Mouse (Mus musculus) midbrain, embryonic 15.5 days (tissue): ENCODE results near the gene Ppcs. TPM values are rescaled to one million over a fixed set of nuclear protein-coding genes. Genes with fewer than 3 reads are reported as not detected.
A peak's percentile ranks its signal among the peaks of the same experiment; 100 is the strongest.

Source experiments
- ATAC-seq: fragments of 200-750 bp; cut with Nextera tagmentation; replicated peaks from 2 replicates; pipeline ENCODE4 v1.8.0; 2017; ENCODE audit warnings: moderate TSS enrichment
- H3K27ac ChIP-seq: fragments of 300-500 bp; sonication (generic); 2 replicates; pipeline ENCODE4 v1.5.1; 2015; ENCODE audit warnings: mild to moderate bottlenecking, inconsistent platforms
- H3K27me3 ChIP-seq: fragments of 300-500 bp; sonication (generic); replicated peaks from 2 replicates; pipeline ENCODE4 v1.6.1; 2015; ENCODE audit warnings: inconsistent platforms
- H3K36me3 ChIP-seq: fragments of 300-500 bp; sonication (generic); replicated peaks from 2 replicates; pipeline ENCODE4 v1.6.1; 2015; ENCODE audit warnings: inconsistent platforms
- H3K4me1 ChIP-seq: fragments of 300-500 bp; sonication (generic); 2 replicates; pipeline ENCODE4 v1.6.1; 2015; ENCODE audit warnings: inconsistent platforms
- H3K4me2 ChIP-seq: fragments of 300-500 bp; sonication (generic); 2 replicates; pipeline ENCODE4 v1.6.1; 2015; ENCODE audit warnings: inconsistent platforms, mild to moderate bottlenecking, moderate library complexity
- H3K4me3 ChIP-seq: fragments of 300-500 bp; sonication (generic); 2 replicates; pipeline ENCODE4 v1.5.1; 2015; ENCODE audit warnings: mild to moderate bottlenecking, inconsistent platforms
- H3K9ac ChIP-seq: fragments of 300-500 bp; sonication (generic); 2 replicates; pipeline ENCODE4 v1.6.1; 2015; ENCODE audit warnings: mild to moderate bottlenecking, inconsistent platforms
- H3K9me3 ChIP-seq: fragments of 300-500 bp; sonication (generic); 2 replicates; pipeline ENCODE4 v1.6.1; 2016; ENCODE audit warnings: inconsistent platforms
- WGBS: fragments of 180-500 bp; shearing (Covaris S2); methylation state at CpG from one replicate; pipeline ENCODE4 v1.1.7; 2015; ENCODE audit warnings: mixed read lengths; 5-methylcytosine and 5-hydroxymethylcytosine counted together
- polyA plus RNA-seq: library from polyadenylated mRNA; unstranded; fragments of >200 nt; fragmentation: Nextera tagmentation; extraction: Ambion mirVana; gene quantifications from 2 replicates; pipeline ENCODE4 v1.2.1, GENCODE M21; 2015

Ppcs gene
- polyA plus RNA-seq, 1 experiment from 2014 or later = 22.2 TPM

GRCm38 (mm10) chr4:119447786-119448185 lies 25.6 kb upstream of the Ppcs start:
- ATAC-seq = no peak

DNA sequence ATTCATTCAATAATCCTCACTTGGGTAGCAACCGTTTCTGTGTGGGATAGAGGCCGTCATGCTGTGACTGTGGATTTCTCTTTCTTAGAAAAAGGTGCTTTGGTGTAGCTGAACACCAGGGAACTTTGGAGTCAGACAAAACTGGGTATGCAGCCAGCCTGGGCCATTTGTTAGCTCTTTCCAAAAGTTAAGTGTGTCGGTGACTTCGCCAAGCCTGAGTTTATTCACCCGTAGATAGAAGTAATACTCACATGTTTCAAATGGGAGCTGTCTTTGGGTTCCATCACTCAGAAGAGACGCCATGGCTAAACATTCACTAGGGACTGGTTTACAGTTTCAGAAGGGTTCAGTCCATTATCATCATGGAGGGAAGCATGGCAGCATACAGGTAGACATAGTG lies 25.0 kb upstream of the Ppcs start:
- no peaks in the 10 kb centered on the region for H3K9me3 ChIP-seq
- no peaks in the 10 kb centered on the region for H3K27me3 ChIP-seq
- no peak overlapping the region for H3K4me2 ChIP-seq
- ATAC-seq = no peak
- no peaks in the 10 kb centered on the region for H3K36me3 ChIP-seq
- H3K27ac ChIP-seq = no peak overlapping the region
- no peak overlapping the region for H3K9ac ChIP-seq
- H3K4me3 ChIP-seq = no peak overlapping the region
- 90% methylated on average over 6 of the region's 6 CpGs for WGBS
- H3K4me1 ChIP-seq = no peaks in the 10 kb centered on the region

More at GRCm38 (mm10) chr4:119447786-119448185, 25.6 kb upstream of the Ppcs start:
- Histone ChIP-seq H3K27me3 (no peaks in the 10 kb centered on the region), H3K9ac (no peak overlapping the region), H3K4me1 (peaks cover 2% of the 10 kb centered on the region; the same call in 1 of the 2 replicates), H3K36me3 (no peaks in the 10 kb centered on the region), H3K4me3 (no peak overlapping the region), H3K27ac (no peak overlapping the region), H3K9me3 (no peaks in the 10 kb centered on the region), H3K4me2 (no peak overlapping the region)
- WGBS = 74% methylated on average over 3 of the region's 3 CpGs

DNA sequence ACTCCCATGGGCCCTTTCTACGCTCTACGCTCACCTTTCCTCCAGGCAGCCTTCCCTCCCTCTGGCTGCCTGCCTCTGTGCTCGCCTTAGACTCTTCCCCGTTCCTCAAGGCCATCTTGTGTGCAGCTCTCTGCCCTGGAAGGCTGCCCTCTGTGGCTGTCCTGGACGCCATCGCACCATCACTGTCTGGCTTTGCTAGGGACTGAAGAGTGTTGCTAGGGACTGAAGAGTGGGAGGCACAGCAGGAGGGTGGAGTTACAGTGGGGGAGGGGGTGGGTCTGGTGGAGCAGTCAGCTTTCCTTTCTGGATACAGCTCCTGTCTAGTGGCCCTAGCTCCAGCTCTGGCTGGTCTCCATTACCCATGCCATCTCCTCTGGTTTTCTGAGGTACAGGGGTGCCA lies 20.3 kb upstream of the Ppcs start:
- no peak overlapping the region for H3K4me3 ChIP-seq
- ATAC-seq = no peak
- H3K9me3 ChIP-seq = 0 out of 2 replicates have a peak, but pooled peaks cover 2% of the 10 kb centered on the region
- no peak overlapping the region for H3K9ac ChIP-seq
- no peaks in the 10 kb centered on the region for H3K27me3 ChIP-seq
- WGBS = 43% methylated on average over 6 of the region's 6 CpGs
- no peaks in the 10 kb centered on the region for H3K36me3 ChIP-seq
- no peak overlapping the region for H3K27ac ChIP-seq
- H3K4me2 ChIP-seq = no peak overlapping the region
- no peaks in the 10 kb centered on the region for H3K4me1 ChIP-seq

GRCm38 (mm10) chr4:119441836-119442235 lies 19.6 kb upstream of the Ppcs start:
- H3K4me3 ChIP-seq = no peak overlapping the region
- H3K36me3 ChIP-seq = no peaks in the 10 kb centered on the region
- no peak for ATAC-seq
- H3K4me1 ChIP-seq = no peaks in the 10 kb centered on the region
- no peak overlapping the region for H3K9ac ChIP-seq
- H3K4me2 ChIP-seq = no peak overlapping the region
- WGBS = 90% methylated on average over 4 of the region's 4 CpGs
- no peak overlapping the region for H3K27ac ChIP-seq
- H3K27me3 ChIP-seq = no peaks in the 10 kb centered on the region
- H3K9me3 ChIP-seq = 0 out of 2 replicates have a peak, but pooled peaks cover 2% of the 10 kb centered on the region

GRCm38 (mm10) chr4:119437936-119438335 lies 15.7 kb upstream of the Ppcs start:
- H3K27ac ChIP-seq = no peak overlapping the region
- ATAC-seq = no peak
- H3K4me3 ChIP-seq = no peak overlapping the region
- H3K36me3 ChIP-seq = no peaks in the 10 kb centered on the region
- H3K4me2 ChIP-seq = no peak overlapping the region
- H3K27me3 ChIP-seq = no peaks in the 10 kb centered on the region
- H3K4me1 ChIP-seq = no peaks in the 10 kb centered on the region
- 0 out of 2 replicates have a peak, but pooled peaks cover 7% of the 10 kb centered on the region for H3K9me3 ChIP-seq
- H3K9ac ChIP-seq = no peak overlapping the region
- 91% methylated on average over 2 of the region's 2 CpGs for WGBS

DNA sequence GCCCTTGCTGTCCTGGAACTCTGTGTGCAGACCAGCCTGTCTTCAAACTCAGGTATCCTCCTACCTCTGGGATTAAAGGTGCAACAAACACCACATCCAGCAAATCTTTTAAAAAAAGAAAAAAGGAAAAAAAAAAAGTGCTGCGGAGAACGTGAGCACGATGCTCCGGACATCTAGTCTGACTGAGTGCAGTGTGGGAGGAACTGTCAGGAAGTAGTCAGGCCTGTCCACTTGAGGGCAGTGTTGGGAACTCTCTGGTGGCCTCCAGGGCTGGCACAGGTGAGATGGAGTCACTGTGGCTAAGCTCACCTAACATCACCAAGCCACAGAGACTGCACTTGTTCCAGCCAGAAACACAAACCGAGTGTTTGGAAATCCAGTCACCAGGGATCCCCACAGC lies 8.5 kb upstream of the Ppcs start:
- H3K4me1 ChIP-seq = no peaks in the 10 kb centered on the region
- no peak for ATAC-seq
- 25% methylated on average over 5 of the region's 5 CpGs for WGBS

DNA sequence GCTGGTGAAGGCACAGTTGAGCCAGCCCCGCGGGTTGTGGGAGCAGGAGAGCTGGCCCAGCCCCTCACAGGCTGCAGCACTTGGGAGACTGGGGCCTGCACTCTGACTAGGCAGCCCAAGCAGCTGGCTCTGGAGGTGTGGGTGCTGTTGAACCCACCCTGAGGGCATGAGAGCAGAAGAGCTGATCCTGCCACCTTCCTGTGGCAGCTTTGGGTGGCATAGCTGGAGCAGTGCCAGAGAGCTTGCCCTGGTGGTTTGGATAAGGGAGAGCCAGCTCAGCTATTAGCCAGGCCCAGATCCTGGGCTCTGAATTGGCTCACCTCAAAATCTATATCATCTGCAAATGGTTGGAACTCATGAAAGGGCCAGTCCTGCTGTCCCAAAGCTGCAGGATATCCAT lies 5.5 kb upstream of the Ppcs start:
- Histone ChIP-seq H3K36me3 (no peaks in the 10 kb centered on the region), H3K9me3 (no peaks in the 10 kb centered on the region), H3K4me2 (no peak overlapping the region), H3K4me3 (no peak overlapping the region), H3K4me1 (peaks cover 8% of the 10 kb centered on the region; the same call in 1 of the 2 replicates), H3K27ac (no peak overlapping the region), H3K27me3 (no peaks in the 10 kb centered on the region; the same call in 1 of the 2 replicates), H3K9ac (no peak overlapping the region)
- 64% methylated on average over 2 of the region's 2 CpGs for whole genome bisulfite sequencing
- ATAC-seq = no peak

More for the DNA sequence above, 8.5 kb upstream of the Ppcs start:
- no peaks in the 10 kb centered on the region; the same call in 1 of the 2 replicates for H3K27me3 ChIP-seq
- no peak overlapping the region for H3K27ac ChIP-seq
- no peaks in the 10 kb centered on the region for H3K36me3 ChIP-seq
- H3K4me3 ChIP-seq = no peak overlapping the region
- H3K9ac ChIP-seq = no peak overlapping the region
- no peaks in the 10 kb centered on the region for H3K9me3 ChIP-seq
- no peak overlapping the region for H3K4me2 ChIP-seq

GRCm38 (mm10) chr4:119425601-119426000 lies 3.4 kb upstream of the Ppcs start:
- 63% methylated on average over 2 of the region's 2 CpGs for WGBS

GRCm38 (mm10) chr4:119425077-119425476 lies 2.9 kb upstream of the Ppcs start:
- 92% methylated on average over 2 of the region's 2 CpGs for WGBS

More at GRCm38 (mm10) chr4:119425601-119426000, 3.4 kb upstream of the Ppcs start:
- no peak for ATAC-seq
- Histone ChIP-seq H3K4me2 (no peak overlapping the region), H3K4me3 (no peak overlapping the region), H3K9ac (no peak overlapping the region), H3K36me3 (no peaks in the 10 kb centered on the region), H3K4me1 (peaks cover 19% of the 10 kb centered on the region), H3K27ac (no peak overlapping the region), H3K27me3 (no peaks in the 10 kb centered on the region; the same call in 1 of the 2 replicates), H3K9me3 (no peaks in the 10 kb centered on the region)

DNA sequence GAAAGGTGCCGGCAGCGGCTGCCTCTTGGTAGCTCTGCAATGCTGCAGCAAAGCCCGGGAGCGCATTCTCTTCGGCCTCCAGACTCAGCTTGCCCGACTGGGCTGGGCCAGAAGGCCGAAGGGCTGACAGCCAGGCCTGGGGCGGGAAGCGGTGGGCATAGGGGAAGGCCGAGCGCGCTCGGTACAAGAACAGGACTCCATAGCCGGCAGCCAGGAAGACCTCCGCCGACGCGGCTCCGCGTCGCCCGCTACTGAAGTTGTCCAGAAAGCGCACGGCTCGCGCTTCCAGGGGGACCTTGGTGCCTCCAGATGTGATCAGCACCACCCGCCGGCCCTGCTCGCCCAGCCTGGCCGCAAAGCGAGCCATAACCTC lies 313 bp downstream of the Ppcs start:
- peak overlapping the region; percentile 95 for H3K27ac ChIP-seq
- no peaks in the 10 kb centered on the region for H3K27me3 ChIP-seq
- H3K9me3 ChIP-seq = no peaks in the 10 kb centered on the region
- peak overlapping the region; percentile 96 for H3K4me2 ChIP-seq
- under 1% methylated on average over 29 of the region's 31 CpGs for WGBS
- peaks cover 19% of the 10 kb centered on the region for H3K4me1 ChIP-seq
- no peaks in the 10 kb centered on the region for H3K36me3 ChIP-seq
- H3K9ac ChIP-seq = peak overlapping the region; percentile 85
- ATAC-seq = peak; percentile 77
- H3K4me3 ChIP-seq = peak overlapping the region; percentile 79

More at GRCm38 (mm10) chr4:119425077-119425476, 2.9 kb upstream of the Ppcs start:
- H3K9ac ChIP-seq = no peak overlapping the region
- H3K4me3 ChIP-seq = no peak overlapping the region
- H3K9me3 ChIP-seq = no peaks in the 10 kb centered on the region
- H3K4me2 ChIP-seq = no peak overlapping the region
- H3K27me3 ChIP-seq = no peaks in the 10 kb centered on the region; the same call in 1 of the 2 replicates
- H3K36me3 ChIP-seq = no peaks in the 10 kb centered on the region
- H3K4me1 ChIP-seq = peaks cover 19% of the 10 kb centered on the region
- ATAC-seq = no peak
- H3K27ac ChIP-seq = no peak overlapping the region

- no peak for ATAC-seq
- peaks cover 19% of the 10 kb centered on the region for H3K4me1 ChIP-seq
Measured at GRCm38 (mm10) chr4:119421191-119421590, 1.0 kb downstream of the Ppcs start.

DNA sequence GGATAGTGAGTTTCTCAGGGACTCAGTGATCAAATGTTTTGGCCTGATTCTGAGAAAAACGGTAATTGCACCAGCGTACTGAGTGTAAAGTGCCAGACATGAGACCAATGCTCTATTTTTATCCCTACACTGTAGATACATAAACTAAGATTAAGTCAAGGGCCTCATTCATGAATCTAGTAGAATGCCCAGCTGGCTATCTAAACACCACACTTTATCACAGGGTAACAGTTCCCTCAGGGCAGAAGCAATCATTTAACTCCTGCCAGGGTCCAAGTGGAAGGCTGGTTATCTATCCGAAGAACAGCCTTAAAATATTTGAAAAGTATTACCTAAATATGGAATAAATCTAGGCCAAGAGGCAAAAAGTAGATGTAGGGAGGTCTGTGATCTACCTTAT lies 4.3 kb downstream of the Ppcs start:
- Histone ChIP-seq H3K4me1 (peaks cover 23% of the 10 kb centered on the region), H3K36me3 (no peaks in the 10 kb centered on the region), H3K4me3 (no peak overlapping the region), H3K4me2 (no peak overlapping the region), H3K9me3 (no peaks in the 10 kb centered on the region), H3K27ac (no peak overlapping the region), H3K9ac (no peak overlapping the region), H3K27me3 (no peaks in the 10 kb centered on the region)
- ATAC-seq = no peak
- 98% methylated on average over 3 of the region's 3 CpGs for WGBS

More at GRCm38 (mm10) chr4:119421191-119421590, 1.0 kb downstream of the Ppcs start:
- H3K36me3 ChIP-seq = no peaks in the 10 kb centered on the region
- WGBS = 66% methylated on average over 3 of the region's 3 CpGs
- no peaks in the 10 kb centered on the region for H3K9me3 ChIP-seq
- peak overlapping the region; percentile 79 for H3K4me3 ChIP-seq
- no peak overlapping the region for H3K27ac ChIP-seq
- H3K4me2 ChIP-seq = peak overlapping the region; percentile 96
- H3K27me3 ChIP-seq = no peaks in the 10 kb centered on the region
- peak overlapping the region; percentile 85; the same call in 1 of the 2 replicates for H3K9ac ChIP-seq

DNA sequence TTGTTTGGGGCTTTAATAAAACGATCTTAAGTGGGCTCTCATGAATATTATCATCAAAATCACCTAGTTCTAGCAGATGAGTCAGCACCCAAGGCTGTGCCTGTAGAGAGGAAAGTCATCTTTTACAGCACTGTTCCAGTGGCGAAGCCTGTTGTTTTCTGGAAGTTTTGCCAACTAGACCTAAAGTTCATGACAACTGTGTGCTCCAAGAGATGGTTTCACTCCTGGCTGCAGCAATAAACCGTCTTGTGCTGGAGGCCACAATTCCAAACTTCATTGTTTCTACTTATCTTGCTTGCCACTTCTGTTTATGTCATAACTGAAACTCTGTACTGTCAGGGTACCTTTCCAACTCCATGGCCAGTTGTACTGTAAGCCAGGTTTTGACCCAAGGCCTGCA lies 5.0 kb downstream of the Ppcs start:
- H3K27ac ChIP-seq = no peak overlapping the region
- no peak for ATAC-seq
- H3K4me3 ChIP-seq = no peak overlapping the region
- H3K4me2 ChIP-seq = no peak overlapping the region
- H3K9me3 ChIP-seq = no peaks in the 10 kb centered on the region
- peaks cover 26% of the 10 kb centered on the region for H3K4me1 ChIP-seq
- no peaks in the 10 kb centered on the region for H3K36me3 ChIP-seq
- H3K9ac ChIP-seq = no peak overlapping the region
- WGBS = 86% methylated on average over 3 of the region's 3 CpGs
- no peaks in the 10 kb centered on the region for H3K27me3 ChIP-seq
